Mouse (Mus musculus) lung, adult 2 months (tissue): ENCODE measurements at regions not wholly inside any gene's neighbourhood (a gene's known extent, or its start where the extent isn't known, plus 50 kb on each side); places are given as distances from the start of the nearest gene placed in this dataset.

Source experiments
- CTCF ChIP-seq: fragments of 200-500 bp; IDR thresholded peaks from 2 replicates; pipeline ENCODE4 v1.5.1; 2011; ENCODE audit warnings: mild to moderate bottlenecking, low read length, control low read depth; ENCODE audit not compliant: insufficient read depth
- POLR2A ChIP-seq: fragments of 200-500 bp; IDR thresholded peaks from 2 replicates; pipeline ENCODE4 v1.6.1; 2011; ENCODE audit warnings: low read depth, mild to moderate bottlenecking, control low read depth, low read length, borderline replicate concordance; ENCODE audit errors: extremely low read depth

GRCm38 (mm10) chrX:164840393-164840792, 139.8 kb downstream of the Mospd2 start:
- no peak for TF ChIP-seq CTCF
- no peak for TF ChIP-seq POLR2A
